Mouse (Mus musculus) fat pad, adult 2 months (tissue): ENCODE results near the gene Ctse.
A peak's percentile ranks its signal among the peaks of the same experiment; 100 is the strongest.
"Not testable (repeated sequence)": the region's sequence is repeated elsewhere in the genome, so short reads cannot be mapped to it uniquely, and the experiment has no call there.

Experiments used
- DNase-seq: peaks from one replicate; pipeline ENCODE4 v3.0.0-alpha.2; 2011; ENCODE audit warnings: low read depth, low spot score; ENCODE audit errors: extremely low read depth

The Ctse gene

DNA sequence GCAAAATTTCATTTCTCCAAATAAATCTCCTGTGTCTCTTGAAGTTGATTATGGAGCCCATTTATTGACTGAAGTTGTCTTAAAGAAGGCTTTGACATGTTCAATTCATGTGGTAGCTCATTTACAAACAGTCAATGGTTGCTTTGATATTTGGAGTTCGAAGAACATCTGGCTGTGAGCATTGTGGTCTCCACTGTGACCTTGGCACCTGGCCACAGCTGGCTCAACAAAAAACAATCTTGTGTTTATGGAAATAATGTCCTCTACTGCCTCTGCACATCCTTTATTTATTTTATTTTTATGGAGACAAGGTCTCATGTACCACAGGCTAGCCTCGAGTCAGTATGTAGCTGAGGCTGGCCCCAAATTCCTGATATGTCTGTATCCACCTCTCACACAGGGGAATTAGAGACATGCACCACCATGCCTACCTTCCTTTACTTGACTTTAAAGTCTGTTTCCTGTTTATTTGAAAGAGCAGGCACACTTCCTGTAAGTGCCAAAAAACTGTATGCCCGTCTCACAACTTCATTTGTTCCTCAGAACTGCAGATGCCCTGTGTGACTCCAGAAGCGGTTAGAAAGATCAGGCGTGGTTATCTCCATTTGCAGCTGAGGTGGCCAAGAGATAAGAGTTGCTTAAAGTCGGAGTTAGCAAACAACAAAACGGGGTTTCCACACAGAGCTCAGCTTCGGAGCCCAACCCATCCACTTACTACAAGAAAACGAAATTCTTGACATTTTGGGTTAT lies at the start of gene Ctse:
TSS of gene Ctse (plus strand) at position 516 of the 750 bp plus-strand sequence.
- no peak for DNase-seq

- DNase-seq, result no peak
Observed at GRCm38 (mm10) chr1:131598905-131599304, 39.2 kb upstream of the Ctse start, which contains the start of gene Avpr1b. Gene Avpr1b (plus strand): TSS chr1:131599239.

- no peak for DNase-seq
Observed at GRCm38 (mm10) chr1:131600314-131600713, 37.8 kb upstream of the Ctse start.

- DNase-seq, result no peak
Observed at GRCm38 (mm10) chr1:131606719-131607118, 31.4 kb upstream of the Ctse start.

DNA sequence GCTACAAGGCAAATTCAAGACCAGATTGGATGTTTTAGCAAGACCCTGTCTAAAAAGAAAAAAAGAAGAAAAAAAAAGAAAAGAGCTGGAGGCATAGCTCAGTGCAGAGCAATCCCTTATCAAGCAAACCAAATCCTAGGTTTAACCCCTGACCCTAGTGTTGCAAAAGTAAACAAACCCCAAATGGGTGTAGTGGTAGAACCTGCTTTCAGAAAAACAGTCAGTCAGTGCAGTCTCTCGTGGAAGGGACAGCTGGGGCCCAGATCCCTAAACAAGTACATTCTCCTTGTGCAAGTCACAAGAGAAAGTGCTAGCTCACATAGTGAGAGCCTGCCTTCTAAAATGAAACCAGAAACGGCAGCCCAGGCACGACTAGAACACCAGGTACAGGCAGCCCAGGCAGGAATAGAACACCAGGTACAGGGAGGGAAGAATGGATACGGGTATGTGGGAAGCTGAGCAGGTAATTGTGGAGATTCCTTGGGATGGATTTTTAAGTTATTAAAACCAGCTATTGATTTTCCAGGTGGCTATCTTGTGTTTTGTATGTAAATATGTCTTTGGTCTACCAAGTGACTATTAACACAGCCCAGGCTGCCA lies 25.4 kb upstream of the Ctse start:
- no peak for DNase-seq

DNA sequence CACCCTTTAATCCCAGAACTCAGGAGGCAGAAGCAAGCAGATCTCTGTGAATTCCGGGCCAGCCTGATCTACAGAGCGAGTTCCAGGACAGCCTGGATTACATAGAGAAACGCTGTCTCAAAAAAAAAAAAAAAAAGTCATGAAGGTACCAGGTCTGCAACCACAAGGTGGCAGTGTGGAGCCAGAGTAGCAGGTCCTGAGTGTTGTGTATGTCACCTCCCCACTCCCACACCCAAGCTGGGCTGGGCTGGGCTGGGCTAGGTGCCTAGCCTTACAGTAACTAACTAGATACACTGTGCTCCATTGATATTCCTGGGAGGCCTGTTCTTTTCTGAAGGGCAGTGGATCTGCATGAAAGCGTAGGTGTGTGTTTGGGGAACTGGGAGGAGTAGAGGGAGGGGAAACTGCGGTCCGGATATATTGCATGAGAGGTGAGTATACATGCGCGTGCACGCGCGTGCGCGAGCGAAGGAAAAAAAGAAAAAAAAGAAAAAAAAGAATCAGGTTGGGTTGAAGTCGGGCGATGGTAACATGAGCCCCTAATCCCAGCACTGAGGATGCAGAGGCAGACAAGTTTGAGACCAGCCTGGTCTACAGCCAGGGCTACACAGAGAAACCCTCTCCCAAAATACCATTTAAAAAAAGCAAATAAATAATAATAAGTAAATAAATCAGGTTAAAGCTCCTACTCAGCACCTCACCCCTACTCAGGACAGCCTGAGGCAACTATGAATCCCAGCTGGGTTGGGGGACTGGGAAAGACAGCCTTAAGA lies 24.6 kb upstream of the Ctse start:
- peak; percentile 34 for DNase-seq

DNA sequence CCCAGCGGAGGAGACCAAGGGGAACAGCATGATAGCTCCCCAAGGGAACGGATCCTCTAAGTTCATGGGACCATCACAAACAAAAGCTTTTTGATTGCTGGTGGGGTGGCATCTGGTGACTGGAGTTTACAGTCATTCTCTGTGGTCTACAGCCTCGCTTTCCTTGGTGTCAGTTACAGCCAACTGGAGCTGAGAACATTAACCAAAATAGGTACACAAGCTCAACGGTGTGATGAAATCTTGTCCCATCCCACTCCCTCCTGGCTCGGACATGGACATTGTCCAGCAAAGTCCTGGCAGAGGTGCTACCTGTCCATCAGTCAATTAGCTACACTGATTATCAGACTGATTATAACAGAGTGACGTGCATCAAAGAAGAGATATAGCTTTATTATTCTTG lies 23.5 kb upstream of the Ctse start:
- no peak for DNase-seq

DNA sequence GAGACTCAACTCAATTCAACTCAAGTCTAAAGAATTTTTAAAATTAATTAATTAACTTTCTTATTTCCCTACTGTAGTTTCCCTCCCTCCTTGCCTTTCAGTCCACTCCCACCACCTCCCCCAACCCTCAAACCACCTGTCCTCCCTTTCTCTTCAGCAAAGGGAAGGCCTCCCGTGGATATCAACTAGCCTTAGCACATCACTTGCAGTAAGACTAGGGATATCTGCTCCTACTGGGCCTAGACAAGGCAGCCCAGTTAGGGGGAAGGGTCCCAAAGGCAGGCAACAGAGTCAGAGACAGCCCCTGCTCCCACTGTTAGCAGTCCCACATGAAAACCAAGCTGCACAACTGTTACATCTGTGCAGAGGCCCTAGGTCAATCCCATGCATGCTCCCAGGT lies 22.0 kb upstream of the Ctse start:
- DNase-seq, result no peak

GRCm38 (mm10) chr1:131616546-131617220 lies 21.4 kb upstream of the Ctse start:
- DNase-seq, result no peak

- DNase-seq, result no peak
Observed at GRCm38 (mm10) chr1:131618576-131618975, 19.5 kb upstream of the Ctse start.

DNA sequence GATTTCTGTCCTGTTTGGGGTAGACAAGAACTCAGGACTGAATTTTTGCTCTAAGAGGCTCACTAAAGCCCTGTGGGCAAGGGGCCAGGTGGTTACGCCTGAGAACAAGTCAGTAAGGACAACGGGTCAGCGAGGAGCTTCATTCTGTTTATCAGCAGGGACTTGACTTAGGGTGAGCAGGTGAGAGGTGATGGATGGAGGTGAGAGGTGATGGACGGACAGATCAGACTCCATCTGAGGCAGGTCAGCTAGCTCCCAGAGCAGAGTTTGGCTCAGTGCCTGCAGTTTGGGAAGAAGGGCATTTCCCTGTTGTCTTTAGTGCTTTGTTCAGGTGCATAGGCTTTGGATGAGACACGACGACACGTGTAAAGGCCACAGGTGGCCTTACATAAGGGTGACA lies 18.8 kb upstream of the Ctse start:
- DNase-seq, result no peak

DNA sequence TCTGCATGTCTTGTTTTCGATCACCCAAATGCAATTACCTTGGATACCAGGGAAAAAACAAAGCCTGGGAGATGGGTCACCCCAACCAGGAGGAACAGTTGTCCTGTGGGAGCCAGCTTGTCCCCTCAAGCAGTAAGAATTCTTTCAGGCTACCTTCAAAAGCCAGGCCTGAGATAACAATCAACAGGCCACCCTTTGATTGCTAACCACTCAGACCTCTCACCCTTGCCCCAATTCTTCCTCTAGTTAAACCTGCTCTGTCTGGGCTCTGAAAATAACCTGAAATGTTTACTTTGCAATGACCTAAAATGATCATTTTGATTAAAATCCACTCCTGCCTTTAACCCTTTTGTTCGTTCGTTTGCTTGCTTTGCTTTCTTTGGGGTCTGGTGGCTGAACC lies 14.5 kb upstream of the Ctse start:
- no peak for DNase-seq

DNA sequence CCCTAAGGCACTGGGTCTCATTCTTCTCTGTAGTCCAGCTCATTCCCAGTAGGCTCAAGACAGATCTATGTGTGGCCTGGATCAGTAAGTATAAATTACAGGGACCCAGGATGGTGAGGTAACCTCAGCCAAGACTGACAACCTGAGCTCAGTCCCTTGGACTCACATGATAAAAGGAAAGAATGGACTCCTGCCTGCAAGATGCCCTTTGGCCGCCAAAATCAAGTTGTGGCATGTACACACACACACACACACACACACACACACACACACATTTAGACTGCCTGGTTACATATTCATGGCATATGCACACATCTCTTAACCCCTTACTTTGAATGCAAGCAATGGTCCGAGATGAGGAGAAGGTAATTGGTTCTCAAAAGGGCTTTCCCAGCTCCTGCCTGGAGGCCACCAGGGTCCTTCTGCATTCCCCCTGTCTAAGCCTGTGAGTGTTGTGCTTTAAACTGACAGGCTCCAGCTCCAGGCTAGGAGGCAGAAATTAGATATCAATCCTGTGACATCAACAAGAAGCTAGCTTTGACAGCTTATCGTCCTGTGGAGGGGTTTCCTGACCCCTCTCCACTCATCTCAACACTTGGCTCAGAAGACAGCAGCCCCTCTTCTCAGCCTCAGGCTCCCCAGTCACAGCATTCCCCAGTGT lies 13.8 kb upstream of the Ctse start:
- DNase-seq, result no peak

GRCm38 (mm10) chr1:131626200-131626599 lies 11.9 kb upstream of the Ctse start:
- no peak for DNase-seq

DNA sequence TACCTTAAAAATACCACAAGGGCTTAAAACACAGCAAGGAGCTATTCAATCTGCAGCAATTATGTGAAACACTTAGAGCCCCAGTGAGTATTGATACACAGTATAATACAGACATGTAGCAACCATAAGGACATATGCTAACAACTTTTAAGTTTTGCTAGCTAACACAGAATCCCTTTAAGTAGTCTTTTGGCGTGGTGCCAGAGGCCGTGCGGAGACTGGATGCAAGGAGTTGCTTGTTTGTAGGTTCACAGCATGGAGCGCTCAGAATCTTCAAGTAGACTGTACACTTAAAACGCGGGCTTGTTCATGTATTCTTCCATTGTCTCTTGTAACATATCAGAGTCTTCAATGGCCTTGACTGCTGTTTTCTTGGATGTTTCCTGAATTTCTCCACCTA lies 5.9 kb upstream of the Ctse start:
- not testable (repeated sequence) for DNase-seq

GRCm38 (mm10) chr1:131634495-131634894 lies 3.6 kb upstream of the Ctse start:
- DNase-seq, result no peak

DNA sequence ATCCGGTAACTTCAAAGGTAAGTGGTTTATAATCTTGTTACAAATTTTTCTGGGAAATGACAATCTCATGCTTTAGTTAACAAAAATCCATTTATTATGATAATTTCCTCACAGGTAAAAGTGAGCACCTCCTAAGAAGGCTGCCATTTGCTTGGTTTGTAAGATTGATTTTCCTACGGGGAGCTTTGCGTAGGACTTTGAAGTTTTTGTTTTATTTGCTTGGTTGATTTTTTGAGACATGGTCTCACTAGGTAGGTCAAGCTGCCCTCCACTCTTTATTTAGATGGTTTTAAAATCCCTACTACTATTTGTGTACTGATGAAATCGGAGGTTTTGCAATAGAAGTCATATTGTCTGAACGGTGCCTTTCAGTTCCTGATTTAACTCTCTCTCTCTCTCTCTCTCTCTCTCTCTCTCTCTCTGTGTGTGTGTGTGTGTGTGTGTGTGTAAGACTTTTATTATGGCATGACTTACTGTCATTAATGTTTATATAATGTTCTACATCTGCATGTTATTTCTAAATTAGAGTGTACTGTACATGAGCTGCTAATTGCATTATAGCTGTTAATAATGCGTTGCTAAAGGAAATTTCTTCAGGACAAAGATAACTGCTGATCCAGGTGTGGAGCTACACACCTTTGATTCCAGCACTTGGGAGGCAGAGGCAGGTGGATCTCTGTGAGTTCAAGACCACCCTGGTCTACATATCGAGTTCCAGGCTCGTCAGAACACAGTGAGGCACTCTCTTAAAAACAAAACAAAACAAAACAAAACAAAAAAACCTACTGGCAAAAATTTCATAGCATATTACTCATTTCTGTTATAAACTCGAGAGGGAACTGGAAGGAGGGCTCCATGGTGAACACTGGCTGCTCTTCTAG lies 675 bp downstream of the Ctse start:
- DNase-seq, result no peak

DNA sequence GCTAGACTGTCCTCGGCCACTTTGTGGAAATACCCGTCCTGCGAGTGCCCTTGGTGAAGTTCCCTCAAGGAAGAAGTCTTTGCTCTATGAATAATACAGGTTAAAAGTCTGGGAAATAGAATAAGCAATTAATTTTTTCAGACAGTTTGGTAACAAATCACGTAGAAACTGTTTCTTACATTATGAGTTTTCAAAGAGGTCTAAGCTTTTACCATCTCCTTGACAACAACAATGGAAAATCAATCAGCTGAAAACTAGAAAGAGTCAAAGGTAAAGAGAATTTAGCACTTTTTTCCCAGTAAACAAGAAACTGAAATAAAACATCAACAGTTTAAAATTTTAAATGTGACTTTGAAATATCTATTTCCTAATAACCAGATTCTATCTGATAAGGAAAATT lies 2.0 kb downstream of the Ctse start:
- DNase-seq, result no peak

DNA sequence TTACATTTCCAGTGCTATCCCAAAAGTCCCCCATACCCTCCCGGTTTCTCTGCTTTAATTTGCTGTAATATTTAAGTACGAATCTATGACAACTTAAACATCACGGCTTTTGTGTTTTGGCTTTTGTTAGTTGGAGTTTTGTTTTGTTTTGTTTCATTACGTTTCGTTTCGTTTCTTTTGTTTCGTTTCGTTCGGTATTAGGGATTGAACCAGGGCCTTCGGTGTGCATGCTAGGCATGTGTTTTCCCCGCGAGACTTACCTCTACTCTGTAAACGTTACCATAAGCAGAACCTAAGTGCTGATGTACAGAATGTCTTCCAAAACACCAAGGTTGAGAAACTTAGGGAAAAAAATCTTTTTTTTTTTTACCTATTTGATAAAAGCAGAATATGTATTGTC lies 3.5 kb downstream of the Ctse start:
- no peak for DNase-seq

DNA sequence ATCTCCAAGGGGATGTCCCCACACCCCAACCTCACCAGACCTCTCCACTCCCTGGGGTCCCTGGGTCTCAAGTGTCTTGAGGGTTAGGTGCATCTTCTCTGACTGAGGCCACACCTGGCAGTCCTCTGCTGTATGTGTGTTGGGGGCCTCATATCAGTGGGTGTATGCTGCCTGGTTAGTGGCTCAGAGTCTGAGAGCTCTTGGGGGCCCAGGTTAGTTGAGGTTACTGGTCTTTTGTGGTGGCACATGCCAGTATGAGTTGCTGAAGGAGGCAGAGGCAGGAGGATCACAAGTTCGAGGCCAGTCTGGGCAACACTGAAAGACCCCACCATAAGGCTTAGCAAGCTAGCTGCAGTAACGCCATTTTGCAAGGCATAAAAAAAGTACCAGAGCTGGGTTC lies 4.1 kb downstream of the Ctse start:
- no peak for DNase-seq
